Mouse (Mus musculus) ES-E14 (cell line): ENCODE data around the gene Cmbl.

Source experiments
- HCFC1 ChIP-seq: IDR thresholded peaks from 2 replicates; pipeline ENCODE4 v1.6.1; 2012; ENCODE audit warnings: low read length, inconsistent platforms, borderline replicate concordance; ENCODE audit not compliant: insufficient read depth
- MAFK ChIP-seq: IDR thresholded peaks from 2 replicates; pipeline ENCODE4 v1.6.1; 2014; ENCODE audit warnings: mild to moderate bottlenecking, low read depth, low read length, inconsistent platforms; ENCODE audit not compliant: insufficient read depth
- ZNF384 ChIP-seq: IDR thresholded peaks from 2 replicates; pipeline ENCODE4 v1.6.1; 2012; ENCODE audit warnings: low read depth, low read length, inconsistent platforms

GRCm38 (mm10) chr15:31534421-31535258 lies 30.5 kb upstream of the Cmbl start:
- TF ChIP-seq MAFK (no peak), ZNF384 (no peak), HCFC1 (no peak)
